Mouse (Mus musculus) fibroblast of lung, adult 2 months (primary cell): ENCODE data around the gene Yipf3.

Source experiments
- DNase-seq: peaks from one replicate; pipeline ENCODE4 v3.0.0-alpha.2; 2011; ENCODE audit warnings: low read depth

Yipf3 gene

DNA sequence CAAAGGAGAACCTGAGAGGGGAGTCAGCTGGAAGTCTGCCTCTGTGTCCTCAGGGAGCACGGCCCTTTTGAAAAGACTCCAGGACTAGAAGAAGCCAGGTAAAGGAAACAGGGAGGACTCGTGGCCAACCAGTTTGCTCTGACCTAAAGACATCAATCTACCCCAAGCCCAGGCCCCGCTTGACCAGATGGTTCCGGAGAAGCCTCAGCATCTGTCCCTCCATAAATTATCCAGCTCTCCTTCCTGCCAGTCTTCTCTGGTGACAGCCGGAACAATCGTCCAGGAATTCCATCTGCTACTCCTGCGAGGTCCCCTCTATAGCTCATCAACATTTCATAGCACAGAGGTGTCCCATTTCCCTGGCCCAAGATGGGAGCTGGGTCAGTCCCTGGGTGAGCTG is 36.8 kb downstream of the Yipf3 start:
- DNase-seq, result no peak

DNA sequence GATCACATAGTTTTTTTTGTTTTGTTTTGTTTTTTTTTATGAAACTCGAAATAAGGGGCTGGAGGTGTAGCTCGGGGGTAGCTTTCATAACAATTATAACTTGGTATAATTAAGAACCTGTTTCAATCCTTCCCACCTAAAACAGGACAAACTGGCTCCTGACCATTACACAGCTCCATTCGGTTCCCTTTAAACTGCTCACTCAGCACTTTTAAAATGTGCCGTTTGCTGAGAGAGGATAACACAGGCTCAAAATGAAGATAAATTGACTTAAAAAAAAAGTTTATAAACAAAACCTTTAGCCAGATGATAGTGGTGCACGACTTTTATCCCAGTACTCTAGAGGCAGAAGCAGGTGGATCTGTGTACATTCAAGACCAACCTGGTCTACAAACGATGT is 37.5 kb downstream of the Yipf3 start:
- no peak for DNase-seq

DNA sequence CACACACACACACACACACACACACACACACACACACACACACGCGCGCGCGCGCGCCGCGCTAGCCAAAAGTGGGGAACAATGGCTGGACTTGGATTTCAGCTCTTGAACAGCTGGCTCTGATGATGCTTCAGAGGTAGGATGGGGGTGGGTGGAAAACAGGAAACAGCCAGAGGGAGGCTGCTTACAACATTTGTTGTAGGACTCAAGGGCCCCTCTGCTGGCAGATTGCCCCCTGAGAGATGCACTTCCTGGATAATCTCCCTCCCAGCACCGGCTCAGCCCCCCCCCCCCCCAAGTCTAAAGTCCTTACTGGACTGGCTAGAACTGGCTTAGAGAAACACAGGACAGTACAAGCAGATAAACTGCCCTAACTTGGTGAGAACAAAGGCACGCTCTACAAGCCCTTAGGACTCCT is 39.8 kb downstream of the Yipf3 start:
- no peak for DNase-seq

DNA sequence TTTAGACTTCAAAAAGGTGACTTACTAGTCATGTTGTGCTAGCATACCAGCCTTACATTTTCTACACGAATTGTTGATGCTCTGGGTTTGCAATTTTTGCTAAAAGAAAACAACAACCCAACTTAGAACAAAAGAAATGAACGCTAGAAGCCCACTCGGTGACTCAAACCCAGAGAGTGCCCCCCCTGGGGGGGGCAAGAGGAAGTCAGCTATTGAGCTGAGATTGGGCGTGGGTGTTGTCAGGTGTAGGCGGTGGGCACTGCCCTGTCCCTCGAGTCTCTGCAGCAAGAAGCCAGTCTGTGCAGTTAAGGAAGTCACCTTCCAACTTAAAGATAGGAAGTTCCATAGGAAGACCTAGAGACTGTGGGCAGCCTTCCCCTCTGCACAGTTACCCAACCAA is 48.7 kb downstream of the Yipf3 start:
- DNase-seq, result no peak

DNA sequence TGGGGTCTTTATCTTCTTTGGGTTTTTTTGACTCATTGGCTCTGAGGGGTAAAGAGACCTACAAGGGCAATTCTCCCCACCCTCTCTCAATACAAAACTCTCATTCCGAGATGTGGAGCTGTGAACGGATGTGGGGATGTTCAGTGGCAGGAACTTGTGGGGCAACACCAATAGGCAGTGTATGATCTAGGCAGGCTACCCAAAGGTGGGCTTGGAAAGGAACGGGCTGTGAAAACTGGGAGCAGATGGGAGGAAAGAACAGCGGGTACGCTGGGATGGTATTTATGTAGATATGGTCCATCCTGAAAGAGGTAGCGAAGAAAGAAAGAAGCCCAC is 49.1 kb downstream of the Yipf3 start:
- DNase-seq, result no peak

DNA sequence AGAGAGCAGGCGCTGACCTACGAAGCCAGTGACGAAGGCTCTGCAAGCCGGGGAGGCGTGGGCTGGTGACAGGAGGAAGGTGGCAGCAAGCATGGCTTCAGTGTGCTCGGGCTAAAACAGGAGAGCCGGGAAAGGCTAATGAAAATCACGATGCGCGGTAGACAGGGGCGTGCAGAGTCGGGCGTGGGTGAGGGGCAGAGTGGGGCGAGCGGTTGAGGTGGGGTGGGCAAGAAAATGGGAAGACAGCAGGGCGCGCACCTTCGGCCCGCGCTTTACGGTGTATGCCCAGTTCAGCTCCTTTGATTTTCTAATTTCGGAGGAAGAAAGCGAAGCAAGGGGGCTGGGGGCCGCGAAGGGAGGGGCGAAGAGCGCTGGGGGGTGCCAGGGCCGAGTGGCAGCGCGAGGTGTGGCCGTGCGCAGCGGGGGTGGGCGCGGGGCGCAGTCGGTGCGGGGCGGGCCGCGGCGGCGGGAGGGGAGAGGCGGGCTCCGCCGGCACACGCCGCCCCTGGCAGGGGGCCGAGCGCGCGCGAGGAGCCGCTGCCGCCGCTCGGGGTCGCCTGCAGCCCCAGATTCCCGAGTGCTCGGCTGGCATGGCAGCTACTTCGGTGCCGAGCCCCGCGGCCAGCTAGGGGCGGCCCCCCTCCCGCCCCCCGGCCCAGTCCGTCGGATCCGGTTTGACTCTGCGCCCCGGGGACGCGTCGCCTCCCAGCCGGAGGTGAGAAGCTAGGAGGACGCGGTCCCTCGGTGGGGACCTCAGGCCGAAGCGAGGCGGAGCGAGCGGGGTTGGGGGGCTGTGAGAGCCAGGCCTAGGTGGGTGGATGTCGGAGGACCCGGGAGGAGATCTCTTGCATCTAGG is 49.7 kb downstream of the Yipf3 start, which contains the start of gene Dlk2:
TSS of gene Dlk2 (plus strand) at position 58 of the 856 bp plus-strand sequence.
- DNase-seq, result no peak

DNA sequence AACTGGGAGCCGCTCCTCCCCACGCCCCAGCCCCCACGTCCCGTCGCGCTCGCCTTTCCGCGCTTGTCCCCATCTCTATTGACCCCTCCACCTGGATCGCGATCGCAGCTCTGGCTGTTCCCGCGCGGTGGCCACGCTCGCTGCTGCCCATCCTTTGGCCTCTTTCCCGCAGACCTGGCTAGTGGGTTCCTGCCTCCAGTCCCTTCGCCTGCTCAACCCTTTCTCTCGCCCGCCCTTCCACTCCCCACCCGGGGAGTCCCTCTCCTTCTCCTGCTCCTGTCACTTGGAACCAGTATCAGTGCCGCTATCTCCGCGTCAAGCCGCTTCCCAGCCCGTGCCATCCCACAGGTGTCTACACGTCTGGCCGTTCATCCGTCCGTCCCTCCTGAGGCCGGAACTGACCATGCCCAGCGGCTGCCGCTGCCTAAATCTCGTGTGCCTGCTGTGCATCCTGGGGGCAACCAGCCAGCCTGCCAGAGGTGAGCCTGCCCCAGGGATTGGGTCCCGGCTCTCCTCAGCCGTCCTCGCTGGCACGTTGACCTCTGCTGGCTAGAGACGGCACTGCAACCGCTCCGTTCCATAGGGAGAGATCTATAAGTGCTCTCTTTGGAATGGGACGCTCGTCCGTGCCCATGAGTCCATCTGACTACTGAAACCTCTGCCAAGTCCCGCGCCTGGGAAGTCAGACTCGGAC is 50.5 kb downstream of the Yipf3 start:
- no peak for DNase-seq

DNA sequence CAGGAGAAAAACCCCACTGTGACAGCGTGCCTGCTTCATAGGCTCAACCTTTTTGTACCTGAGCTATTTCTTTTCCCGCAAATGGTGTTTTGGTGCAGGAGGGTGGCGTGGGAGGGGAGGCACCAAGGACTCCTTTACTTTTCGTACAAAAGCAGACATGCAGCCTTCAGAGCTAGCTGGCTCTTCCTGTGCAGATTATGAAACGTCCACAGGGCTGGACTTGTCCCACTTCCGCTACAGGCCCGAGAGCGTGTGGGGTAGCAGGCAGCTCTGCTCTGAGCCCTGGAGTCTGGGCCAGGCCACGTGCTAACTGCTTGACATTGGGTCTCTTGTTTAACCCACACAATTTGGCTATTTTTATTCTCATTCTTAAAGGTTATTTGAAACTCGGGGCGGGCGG is 54.0 kb downstream of the Yipf3 start:
- no peak for DNase-seq
